8 mouse cellular contexts compared by ENCODE assay signal in the genomic region with DNA sequence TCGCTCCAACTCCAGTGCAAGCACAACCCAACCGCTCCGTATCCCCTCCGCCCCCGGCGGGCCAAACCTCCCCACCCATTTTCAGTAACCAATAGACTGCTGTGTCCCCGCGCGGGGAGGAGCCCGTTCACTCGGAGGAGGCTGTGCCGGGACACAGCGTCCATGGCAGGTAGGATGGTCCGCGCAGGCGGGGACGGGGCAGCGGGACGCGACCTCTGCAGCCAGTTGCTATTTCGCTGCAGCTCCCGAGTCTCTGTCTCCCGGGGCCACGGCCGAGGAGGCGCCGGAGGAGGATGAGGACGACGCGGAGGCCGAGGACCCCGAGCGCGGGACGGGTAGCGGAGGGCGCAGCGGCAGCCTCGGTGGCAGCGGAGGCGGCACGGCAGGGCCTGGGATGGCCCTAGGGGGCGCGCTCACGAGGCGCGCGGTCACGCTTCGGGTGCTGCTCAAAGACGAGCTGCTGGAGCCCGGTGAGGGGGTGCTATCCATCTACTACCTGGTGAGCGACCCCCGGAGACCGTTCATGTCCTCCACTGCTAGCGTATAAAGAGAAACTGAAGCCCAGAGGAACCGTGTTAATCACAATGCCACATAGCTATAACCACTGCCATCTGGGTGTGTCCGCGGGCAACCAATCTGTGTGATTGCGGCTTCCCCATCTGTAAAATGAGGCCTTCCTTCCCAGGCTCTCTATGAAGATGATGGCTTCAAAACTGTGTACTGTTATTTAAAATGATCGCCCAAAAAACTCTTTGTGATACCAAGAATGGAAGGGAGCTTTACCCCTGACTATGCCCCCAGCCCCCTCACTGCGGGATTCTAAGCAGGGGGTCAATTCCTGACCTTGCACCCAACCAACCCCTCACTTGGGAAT. TPM values are rescaled to one million over a fixed set of nuclear protein-coding genes. Genes with fewer than 3 reads are reported as not detected.
DNase-seq lines count a peak whose midpoint lies in the region; ATAC-seq lines count a peak whose summit lies in the region.

No protein-coding gene starts in this region.

- no peaks in the 10 kb centered on the region for H3K9me3 ChIP-seq in heart, embryonic 14.5 days (ENCODE audit: control insufficient read depth, low read length)
- no peaks in the 10 kb centered on the region for H3K9me3 ChIP-seq in liver, embryonic 13.5 days (replicated peaks)
- H3K9me3 ChIP-seq in stomach, embryonic 16.5 days (replicated peaks; ENCODE audit: control insufficient read depth, low read length): no peaks in the 10 kb centered on the region

- peak overlapping the region; percentile 74 for H3K9ac ChIP-seq in heart, embryonic 14.5 days (ENCODE audit: low read length)
- peak overlapping the region; percentile 75 for H3K9ac ChIP-seq in liver, embryonic 13.5 days
- H3K9ac ChIP-seq in stomach, embryonic 16.5 days (ENCODE audit: low read length): peak overlapping the region; percentile 82

- peak; percentile 90 for ATAC-seq in heart, embryonic 14.5 days (ENCODE audit: insufficient number of reproducible peaks, insufficient read depth, low FRiP score, low read depth)
- ATAC-seq in liver, embryonic 13.5 days (ENCODE audit: low read depth): peak; percentile 90
- peak; percentile 92 for ATAC-seq in stomach, embryonic 16.5 days (ENCODE audit: insufficient read depth, low FRiP score)

- DNase-seq in CD4-positive, CD25-positive, alpha-beta regulatory T cell, adult 2 months (ENCODE audit: low read depth, low spot score): peak; percentile 93
- peak; percentile 45 for DNase-seq in fat pad, adult 2 months (ENCODE audit: extremely low read depth, low read depth, low spot score)
- DNase-seq in kidney, postnatal 14 days: peak; percentile 94
- peak; percentile 89 for DNase-seq in liver, embryonic 13.5 days
- peak; percentile 91 for DNase-seq in neural tube, embryonic 10.5 days (ENCODE audit: extremely low spot score, low spot score)

- WGBS in heart, embryonic 14.5 days: 1% methylated on average over 62 of the region's 62 CpGs
- 1% methylated on average over 62 of the region's 62 CpGs for WGBS in liver, embryonic 13.5 days (ENCODE audit: insufficient replicate concordance)
- 1% methylated on average over 62 of the region's 62 CpGs for WGBS in stomach, embryonic 16.5 days

- H3K4me3 ChIP-seq in brown adipose tissue, adult 24 weeks (ENCODE audit: insufficient read depth, low read depth, low read length): peak overlapping the region; percentile 83
- H3K4me3 ChIP-seq in heart, embryonic 14.5 days (ENCODE audit: control insufficient read depth in 1 of 2, insufficient read depth in 1 of 2, low read depth in 1 of 2, low read length in 2 of 2): peak overlapping the region; percentile 69 to 87
- peak overlapping the region; percentile 77 for H3K4me3 ChIP-seq in liver, embryonic 13.5 days (replicated peaks)
- H3K4me3 ChIP-seq in stomach, embryonic 16.5 days (replicated peaks; ENCODE audit: low read length): peak overlapping the region; percentile 86

- H3K4me2 ChIP-seq in heart, embryonic 14.5 days (ENCODE audit: low read length): peak overlapping the region; percentile 96
- peak overlapping the region; percentile 97 for H3K4me2 ChIP-seq in liver, embryonic 13.5 days
- H3K4me2 ChIP-seq in stomach, embryonic 16.5 days (ENCODE audit: low read depth, low read length): peak overlapping the region; percentile 100

- H3K4me1 ChIP-seq in brown adipose tissue, adult 24 weeks (ENCODE audit: control insufficient read depth, insufficient read depth, insufficient read length, low read length): 0 out of 2 replicates have a peak, but pooled peaks cover 3% of the 10 kb centered on the region
- H3K4me1 ChIP-seq in heart, embryonic 14.5 days (ENCODE audit: control insufficient read depth in 2 of 2, insufficient read depth in 2 of 2, low read length in 2 of 2): peaks cover 14 to 21% of the 10 kb centered on the region in 2 experiments
- peaks cover 42% of the 10 kb centered on the region for H3K4me1 ChIP-seq in liver, embryonic 13.5 days (replicated peaks)
- peaks cover 21% of the 10 kb centered on the region for H3K4me1 ChIP-seq in stomach, embryonic 16.5 days (ENCODE audit: control insufficient read depth, insufficient read depth, low read length)

- H3K36me3 ChIP-seq in heart, embryonic 14.5 days (ENCODE audit: control insufficient read depth, insufficient read depth, low read length): peaks cover 27% of the 10 kb centered on the region
- 0 out of 2 replicates have a peak, but pooled peaks cover 6% of the 10 kb centered on the region for H3K36me3 ChIP-seq in liver, embryonic 13.5 days
- peaks cover 19% of the 10 kb centered on the region for H3K36me3 ChIP-seq in stomach, embryonic 16.5 days (ENCODE audit: control insufficient read depth, insufficient read depth, low read length)

- H3K27me3 ChIP-seq in heart, embryonic 14.5 days (ENCODE audit: control insufficient read depth, insufficient read depth, low read length): no peaks in the 10 kb centered on the region
- H3K27me3 ChIP-seq in liver, embryonic 13.5 days: peaks cover 8% of the 10 kb centered on the region
- H3K27me3 ChIP-seq in stomach, embryonic 16.5 days (ENCODE audit: control insufficient read depth, insufficient read depth, low read length): no peaks in the 10 kb centered on the region

- H3K27ac ChIP-seq in brown adipose tissue, adult 24 weeks (replicated peaks; ENCODE audit: low read depth, low read length): no peak overlapping the region
- peak overlapping the region; percentile 76 to 79 for H3K27ac ChIP-seq in heart, embryonic 14.5 days (replicated peaks in 1 of 2; ENCODE audit: control insufficient read depth in 1 of 2, insufficient read depth in 1 of 2, low read depth in 2 of 2, low read length in 2 of 2)
- H3K27ac ChIP-seq in liver, embryonic 13.5 days: peak overlapping the region; percentile 81
- H3K27ac ChIP-seq in stomach, embryonic 16.5 days (ENCODE audit: low read length): peak overlapping the region; percentile 96

RNA-seq across cellular contexts. Expression of gene Mpnd, which starts 3.8 kb away (rescaled TPM):
- polyA plus RNA-seq in brown adipose tissue, adult 24 weeks (2012; ENCODE audit: insufficient read depth, insufficient read length, missing spikeins): 43.2 and 52.6 TPM in 2 replicates
- polyA plus RNA-seq in heart, embryonic 14.5 days (2014; fragmentation: Nextera tagmentation; extraction: Ambion mirVana): 73.9 and 84.4 TPM in 2 replicates
- 13.5 and 14.5 TPM in 2 replicates for polyA plus RNA-seq in liver, embryonic 13.5 days (2015; fragmentation: Nextera tagmentation; extraction: Ambion mirVana)
- polyA plus RNA-seq in stomach, embryonic 16.5 days (2015; fragmentation: Nextera tagmentation; extraction: Ambion mirVana): 52.0 and 60.7 TPM in 2 replicates

RNA-seq across cellular contexts. Expression of gene Stap2, which starts 3.9 kb away (rescaled TPM):
- 7.5 and 10.4 TPM in 2 replicates for polyA plus RNA-seq in brown adipose tissue, adult 24 weeks (2012; ENCODE audit: insufficient read depth, insufficient read length, missing spikeins)
- polyA plus RNA-seq in heart, embryonic 14.5 days (2014; fragmentation: Nextera tagmentation; extraction: Ambion mirVana): 15.9 and 16.6 TPM in 2 replicates
- 1.5 and 1.8 TPM in 2 replicates for polyA plus RNA-seq in liver, embryonic 13.5 days (2015; fragmentation: Nextera tagmentation; extraction: Ambion mirVana)
- polyA plus RNA-seq in stomach, embryonic 16.5 days (2015; fragmentation: Nextera tagmentation; extraction: Ambion mirVana): 41.2 and 53.7 TPM in 2 replicates

RNA-seq across cellular contexts. Expression of gene Fsd1, which starts 23.0 kb away (rescaled TPM):
- 0.59 TPM in 1 of 2 replicates, not detected in the other for polyA plus RNA-seq in brown adipose tissue, adult 24 weeks (2012; ENCODE audit: insufficient read depth, insufficient read length, missing spikeins)
- 1.6 and 1.8 TPM in 2 replicates for polyA plus RNA-seq in heart, embryonic 14.5 days (2014; fragmentation: Nextera tagmentation; extraction: Ambion mirVana)
- 0.56 and 0.69 TPM in 2 replicates for polyA plus RNA-seq in liver, embryonic 13.5 days (2015; fragmentation: Nextera tagmentation; extraction: Ambion mirVana)
- 9.9 and 13.9 TPM in 2 replicates for polyA plus RNA-seq in stomach, embryonic 16.5 days (2015; fragmentation: Nextera tagmentation; extraction: Ambion mirVana)

RNA-seq across cellular contexts. Expression of gene Sh3gl1, which starts 27.1 kb away (rescaled TPM):
- polyA plus RNA-seq in brown adipose tissue, adult 24 weeks (2012; ENCODE audit: insufficient read depth, insufficient read length, missing spikeins): 14.0 and 16.1 TPM in 2 replicates
- 63.6 and 70.5 TPM in 2 replicates for polyA plus RNA-seq in heart, embryonic 14.5 days (2014; fragmentation: Nextera tagmentation; extraction: Ambion mirVana)
- polyA plus RNA-seq in liver, embryonic 13.5 days (2015; fragmentation: Nextera tagmentation; extraction: Ambion mirVana): 48.0 and 50.9 TPM in 2 replicates
- 145 and 154 TPM in 2 replicates for polyA plus RNA-seq in stomach, embryonic 16.5 days (2015; fragmentation: Nextera tagmentation; extraction: Ambion mirVana)

RNA-seq across cellular contexts. Expression of gene Chaf1a, which starts 30.9 kb away (rescaled TPM):
- 0.99 and 2.7 TPM in 2 replicates for polyA plus RNA-seq in brown adipose tissue, adult 24 weeks (2012; ENCODE audit: insufficient read depth, insufficient read length, missing spikeins)
- 9.0 and 9.2 TPM in 2 replicates for polyA plus RNA-seq in heart, embryonic 14.5 days (2014; fragmentation: Nextera tagmentation; extraction: Ambion mirVana)
- 19.8 and 27.1 TPM in 2 replicates for polyA plus RNA-seq in liver, embryonic 13.5 days (2015; fragmentation: Nextera tagmentation; extraction: Ambion mirVana)
- polyA plus RNA-seq in stomach, embryonic 16.5 days (2015; fragmentation: Nextera tagmentation; extraction: Ambion mirVana): 16.3 and 17.8 TPM in 2 replicates
